Mouse (Mus musculus) ES-E14 (cell line): ENCODE measurements around the gene Igfbp1.

Source experiments
- CHD2 ChIP-seq: IDR thresholded peaks from 2 replicates; pipeline ENCODE4 v1.6.1; 2014; ENCODE audit warnings: mild to moderate bottlenecking, low read depth, low read length, inconsistent platforms
- ZC3H11A ChIP-seq: IDR thresholded peaks from 2 replicates; pipeline ENCODE4 v1.6.1; 2012; ENCODE audit warnings: low read depth, mild to moderate bottlenecking, inconsistent platforms, low read length, borderline replicate concordance
- ZNF384 ChIP-seq: IDR thresholded peaks from 2 replicates; pipeline ENCODE4 v1.6.1; 2012; ENCODE audit warnings: low read depth, low read length, inconsistent platforms

- no peak for TF ChIP-seq ZNF384
- no peak for TF ChIP-seq CHD2
- TF ChIP-seq ZC3H11A = no peak
These were observed 37.4 kb upstream of the Igfbp1 start for GRCm38 (mm10) chr11:7160146-7160545.
